Mouse (Mus musculus): ENCODE measurements around the gene Clec4f.

- no peak for TF ChIP-seq CTCF (conservative IDR thresholded peaks at IDR 0.05; ENCODE audit: insufficient read depth, insufficient read length, low read depth, low read length)
- no peak for TF ChIP-seq POLR2A (IDR thresholded peaks at IDR 0.05; ENCODE audit: low read depth, low read length)
These were observed 46.4 kb upstream of the Clec4f start for GRCm38 (mm10) chr6:83702146-83702999.

Measured in kidney, adult 2 months (tissue).